Mouse (Mus musculus): ENCODE measurements around the gene Ccdc81. TPM values are rescaled to one million over a fixed set of nuclear protein-coding genes. Genes with fewer than 3 reads are reported as not detected.

The Ccdc81 gene
- polyA plus RNA-seq, 1 experiment from 2014 or later: not detected

DNA sequence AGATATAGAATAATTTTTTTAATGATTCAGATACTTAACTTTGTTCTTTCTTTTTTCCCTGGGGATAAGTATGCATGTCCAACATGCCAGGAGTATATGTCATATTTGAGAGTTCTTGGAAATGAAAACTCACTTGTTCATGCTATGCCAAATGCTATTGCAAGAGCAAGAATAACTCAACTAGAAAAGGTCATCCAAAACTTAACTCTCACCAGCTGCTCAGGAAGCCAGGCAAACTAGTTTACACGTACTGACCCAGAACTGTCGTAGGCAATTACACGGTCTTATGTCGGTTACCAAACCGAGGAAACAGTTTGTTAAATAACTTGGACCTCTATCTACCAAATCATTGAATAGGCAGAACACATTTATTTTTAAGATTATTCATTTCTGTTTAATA, 13.3 kb upstream of the Ccdc81 start:
- WGBS: 96% methylated on average over 5 of the region's 5 CpGs
- H3K27me3 ChIP-seq (replicated peaks; ENCODE audit: control insufficient read depth, insufficient read depth, low read length): no peaks in the 10 kb centered on the region
- DNase-seq (ENCODE audit: low spot score): no peak

DNA sequence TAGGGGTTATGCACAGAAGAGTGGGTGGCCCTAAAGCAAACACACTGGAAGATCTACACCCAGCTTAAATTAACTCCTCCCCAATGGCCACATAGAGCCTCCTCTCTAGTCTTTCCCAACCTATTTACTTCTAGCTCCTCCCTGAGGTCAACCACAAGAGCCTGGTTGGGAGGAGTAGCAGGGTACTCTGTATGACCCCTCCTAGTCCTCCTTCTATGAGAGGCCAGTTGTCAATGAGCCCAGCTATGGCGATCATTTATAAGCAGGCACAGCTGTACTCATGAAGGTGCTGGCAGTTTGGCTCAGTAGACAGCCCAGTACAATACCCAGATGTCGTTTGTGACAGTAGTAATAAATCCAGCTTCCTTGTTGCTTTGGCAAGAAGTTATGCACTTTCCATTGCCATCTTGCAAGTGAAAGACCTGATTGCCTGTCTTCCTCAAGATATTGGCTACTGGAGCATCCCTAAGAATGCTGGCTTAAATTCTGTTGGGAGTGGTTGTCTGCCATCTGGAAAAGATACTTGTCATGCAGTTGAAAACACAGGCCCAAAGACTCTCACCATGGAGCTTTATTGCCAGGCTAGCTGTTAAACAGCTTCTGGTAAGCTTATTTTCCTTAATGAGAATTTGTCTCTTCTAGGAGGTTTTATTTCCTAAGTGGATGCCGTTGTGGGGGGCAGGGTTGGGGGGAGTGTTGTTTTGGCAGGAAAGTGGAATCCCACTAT, 10.2 kb upstream of the Ccdc81 start:
- H3K4me3 ChIP-seq (ENCODE audit: low read depth, low read length): no peak overlapping the region
- H3K4me2 ChIP-seq (ENCODE audit: low read length): no peak overlapping the region
- H3K4me1 ChIP-seq (replicated peaks; ENCODE audit: control insufficient read depth, insufficient read depth, low read length): no peaks in the 10 kb centered on the region
- no peak for ATAC-seq (replicated peaks; ENCODE audit: low FRiP score, low TSS enrichment, low read depth)
- H3K9ac ChIP-seq (ENCODE audit: low read length): no peak overlapping the region
- no peak for DNase-seq (ENCODE audit: low spot score)
- WGBS: 80% methylated on average over 3 of the region's 3 CpGs
- no peak overlapping the region for H3K27ac ChIP-seq (ENCODE audit: low read depth)
- H3K36me3 ChIP-seq (ENCODE audit: control insufficient read depth, insufficient read depth, low read length): peaks cover 19% of the 10 kb centered on the region; the same call in 1 of the 2 replicates
- no peaks in the 10 kb centered on the region for H3K9me3 ChIP-seq (ENCODE audit: control insufficient read depth, low read length)
- H3K27me3 ChIP-seq (replicated peaks; ENCODE audit: control insufficient read depth, insufficient read depth, low read length): no peaks in the 10 kb centered on the region

More for the DNA sequence above, 13.3 kb upstream of the Ccdc81 start:
- Histone ChIP-seq H3K27ac (ENCODE audit: low read depth) (no peak overlapping the region), H3K9me3 (ENCODE audit: control insufficient read depth, low read length) (no peaks in the 10 kb centered on the region), H3K9ac (ENCODE audit: low read length) (no peak overlapping the region), H3K4me3 (ENCODE audit: low read depth, low read length) (no peak overlapping the region), H3K4me2 (ENCODE audit: low read length) (no peak overlapping the region), H3K36me3 (ENCODE audit: control insufficient read depth, insufficient read depth, low read length) (peaks cover 33% of the 10 kb centered on the region), H3K4me1 (replicated peaks; ENCODE audit: control insufficient read depth, insufficient read depth, low read length) (no peaks in the 10 kb centered on the region)
- ATAC-seq (replicated peaks; ENCODE audit: low FRiP score, low TSS enrichment, low read depth): no peak

DNA sequence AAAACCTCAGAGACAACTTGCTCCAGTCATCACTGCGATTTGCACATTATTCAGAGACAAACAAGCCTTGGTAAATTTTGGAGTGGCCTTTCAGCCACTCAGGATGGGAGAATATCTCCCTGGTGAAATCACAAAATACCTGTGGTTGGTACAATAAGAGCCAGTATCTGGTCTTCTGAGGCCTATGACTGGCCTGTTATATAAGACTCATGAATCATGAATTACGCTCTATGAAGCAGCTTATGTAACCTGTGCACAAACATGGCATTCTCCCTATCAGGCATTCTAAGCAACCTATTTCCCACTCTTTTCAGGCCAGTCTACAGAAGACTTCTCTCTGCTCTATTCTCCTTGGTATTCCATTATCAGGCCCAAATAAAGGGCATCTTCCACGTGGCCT, 8.9 kb upstream of the Ccdc81 start:
- WGBS: 88% methylated on average over 3 of the region's 3 CpGs
- no peak overlapping the region for H3K4me3 ChIP-seq (ENCODE audit: low read depth, low read length)
- H3K4me1 ChIP-seq (replicated peaks; ENCODE audit: control insufficient read depth, insufficient read depth, low read length): no peaks in the 10 kb centered on the region
- H3K4me2 ChIP-seq (ENCODE audit: low read length): no peak overlapping the region
- ATAC-seq (replicated peaks; ENCODE audit: low FRiP score, low TSS enrichment, low read depth) (no peak), DNase-seq (ENCODE audit: low spot score) (no peak)
- H3K9me3 ChIP-seq (ENCODE audit: control insufficient read depth, low read length): no peaks in the 10 kb centered on the region
- no peaks in the 10 kb centered on the region for H3K27me3 ChIP-seq (replicated peaks; ENCODE audit: control insufficient read depth, insufficient read depth, low read length)
- H3K36me3 ChIP-seq (ENCODE audit: control insufficient read depth, insufficient read depth, low read length): peaks cover 16% of the 10 kb centered on the region; the same call in 1 of the 2 replicates
- no peak overlapping the region for H3K9ac ChIP-seq (ENCODE audit: low read length)
- no peak overlapping the region for H3K27ac ChIP-seq (ENCODE audit: low read depth)

DNA sequence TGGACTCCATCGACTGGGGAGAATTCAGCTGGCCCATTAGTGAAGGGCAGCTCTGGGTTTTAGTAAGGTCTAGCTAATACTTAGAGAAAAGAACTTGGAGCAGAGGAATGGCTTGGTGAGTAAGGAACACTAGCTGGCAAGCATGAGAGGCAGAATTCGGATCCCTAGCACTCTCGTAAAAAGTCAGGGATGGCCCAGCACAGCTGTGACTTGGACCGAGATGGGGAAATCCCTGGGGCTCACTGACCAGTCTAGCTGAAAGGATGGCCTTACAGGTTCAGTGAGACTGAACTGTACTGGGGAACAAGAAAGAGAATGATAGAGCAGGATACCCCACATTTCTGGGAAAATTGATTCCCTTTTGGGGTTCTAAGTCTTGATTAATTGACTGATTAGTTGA, 6.3 kb upstream of the Ccdc81 start:
- no peak overlapping the region for H3K27ac ChIP-seq (ENCODE audit: low read depth)
- H3K36me3 ChIP-seq (ENCODE audit: control insufficient read depth, insufficient read depth, low read length): no peaks in the 10 kb centered on the region
- H3K9me3 ChIP-seq (ENCODE audit: control insufficient read depth, low read length): no peaks in the 10 kb centered on the region
- no peaks in the 10 kb centered on the region for H3K4me1 ChIP-seq (replicated peaks; ENCODE audit: control insufficient read depth, insufficient read depth, low read length)
- 79% methylated on average over 4 of the region's 4 CpGs for WGBS
- no peak overlapping the region for H3K9ac ChIP-seq (ENCODE audit: low read length)
- ATAC-seq (replicated peaks; ENCODE audit: low FRiP score, low TSS enrichment, low read depth) (no peak), DNase-seq (ENCODE audit: low spot score) (no peak)
- H3K4me3 ChIP-seq (ENCODE audit: low read depth, low read length): no peak overlapping the region
- no peak overlapping the region for H3K4me2 ChIP-seq (ENCODE audit: low read length)
- no peaks in the 10 kb centered on the region for H3K27me3 ChIP-seq (replicated peaks; ENCODE audit: control insufficient read depth, insufficient read depth, low read length)

DNA sequence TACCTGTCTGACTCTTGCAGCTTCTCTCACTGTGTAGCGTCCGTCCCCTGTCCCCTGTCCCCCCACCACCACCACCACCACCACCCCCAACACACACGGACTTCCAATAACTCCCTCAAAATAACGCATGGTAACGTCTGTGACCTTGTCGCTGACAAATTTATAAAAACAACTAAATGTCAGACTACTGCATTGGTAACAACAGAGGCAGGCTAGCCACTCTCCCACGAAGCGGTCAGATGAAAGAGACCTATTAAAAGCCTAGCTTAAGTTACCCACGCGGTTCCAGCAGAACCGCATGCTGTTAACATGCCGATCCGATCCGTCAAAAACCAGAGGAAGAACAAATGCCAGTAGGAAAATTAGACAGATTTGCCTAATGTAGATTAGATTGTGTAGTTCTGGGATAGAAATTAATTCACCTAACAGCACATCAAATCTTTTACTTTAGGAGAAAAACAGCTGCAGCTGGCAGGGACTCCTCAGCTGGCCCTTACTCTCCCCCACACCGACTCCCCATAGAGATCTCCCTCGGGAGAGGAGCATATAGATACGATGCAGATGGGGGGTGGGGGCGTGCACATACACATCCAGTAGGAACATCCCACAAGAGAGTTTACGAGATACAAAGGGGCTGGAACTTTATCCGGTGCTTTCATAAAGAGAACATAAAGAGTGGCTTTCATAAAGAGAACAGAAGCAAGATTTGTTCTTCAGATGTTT, 5.6 kb upstream of the Ccdc81 start:
- no peak for ATAC-seq (replicated peaks; ENCODE audit: low FRiP score, low TSS enrichment, low read depth)
- H3K4me3 ChIP-seq (ENCODE audit: low read depth, low read length): no peak overlapping the region
- DNase-seq (ENCODE audit: low spot score): no peak
- H3K4me1 ChIP-seq (replicated peaks; ENCODE audit: control insufficient read depth, insufficient read depth, low read length): no peaks in the 10 kb centered on the region
- no peaks in the 10 kb centered on the region for H3K36me3 ChIP-seq (ENCODE audit: control insufficient read depth, insufficient read depth, low read length)
- H3K27me3 ChIP-seq (replicated peaks; ENCODE audit: control insufficient read depth, insufficient read depth, low read length): no peaks in the 10 kb centered on the region
- no peak overlapping the region for H3K9ac ChIP-seq (ENCODE audit: low read length)
- H3K27ac ChIP-seq (ENCODE audit: low read depth): no peak overlapping the region
- 75% methylated on average over 20 of the region's 20 CpGs for WGBS
- H3K4me2 ChIP-seq (ENCODE audit: low read length): no peak overlapping the region
- H3K9me3 ChIP-seq (ENCODE audit: control insufficient read depth, low read length): no peaks in the 10 kb centered on the region

DNA sequence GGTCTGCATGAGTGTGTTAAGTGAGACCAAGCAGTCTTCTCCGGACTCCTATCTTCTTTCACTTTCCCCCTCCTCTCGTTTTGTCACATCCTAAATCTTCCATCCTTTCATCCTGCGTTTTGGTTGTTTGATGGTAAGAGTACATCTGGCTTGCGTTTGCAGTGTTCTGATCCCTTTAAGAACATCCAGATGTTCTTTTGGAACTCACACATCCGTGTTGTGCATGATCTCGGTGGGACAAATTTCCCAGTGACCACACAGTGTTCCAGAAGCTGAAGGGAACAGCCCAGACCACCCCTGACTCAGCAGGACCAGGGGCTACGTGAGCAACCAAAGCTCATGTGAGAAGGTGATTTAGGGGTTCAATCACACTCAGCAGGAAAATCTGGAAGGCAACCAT, 5.0 kb upstream of the Ccdc81 start:
- no peaks in the 10 kb centered on the region for H3K36me3 ChIP-seq (ENCODE audit: control insufficient read depth, insufficient read depth, low read length)
- H3K9me3 ChIP-seq (ENCODE audit: control insufficient read depth, low read length): no peaks in the 10 kb centered on the region
- no peak overlapping the region for H3K27ac ChIP-seq (ENCODE audit: low read depth)
- no peaks in the 10 kb centered on the region for H3K27me3 ChIP-seq (replicated peaks; ENCODE audit: control insufficient read depth, insufficient read depth, low read length)
- WGBS: 48% methylated on average over 7 of the region's 7 CpGs
- no peaks in the 10 kb centered on the region for H3K4me1 ChIP-seq (replicated peaks; ENCODE audit: control insufficient read depth, insufficient read depth, low read length)
- ATAC-seq (replicated peaks; ENCODE audit: low FRiP score, low TSS enrichment, low read depth) (no peak), DNase-seq (ENCODE audit: low spot score) (no peak)
- no peak overlapping the region for H3K4me2 ChIP-seq (ENCODE audit: low read length)
- H3K4me3 ChIP-seq (ENCODE audit: low read depth, low read length): no peak overlapping the region
- no peak overlapping the region for H3K9ac ChIP-seq (ENCODE audit: low read length)

DNA sequence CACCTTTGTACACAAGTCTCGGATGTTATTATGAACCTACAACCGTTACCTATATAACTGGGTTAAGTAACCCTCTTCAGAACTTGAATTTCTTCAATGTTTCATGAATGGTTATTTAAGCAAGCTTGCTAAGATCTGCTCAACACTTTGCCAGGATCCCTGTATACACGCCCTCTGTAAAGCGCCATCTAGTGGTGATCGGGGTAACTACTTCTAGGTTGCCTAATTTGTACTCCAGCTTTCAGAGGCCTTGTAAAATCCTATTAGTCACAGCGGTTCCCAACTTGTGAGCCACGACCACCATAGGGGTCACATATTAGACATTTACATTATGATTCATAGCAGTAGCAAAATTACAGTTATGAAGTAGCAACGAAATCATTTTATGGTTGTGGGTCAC, 4.5 kb upstream of the Ccdc81 start:
- H3K4me2 ChIP-seq (ENCODE audit: low read length): no peak overlapping the region
- no peak for ATAC-seq (replicated peaks; ENCODE audit: low FRiP score, low TSS enrichment, low read depth)
- H3K36me3 ChIP-seq (ENCODE audit: control insufficient read depth, insufficient read depth, low read length): no peaks in the 10 kb centered on the region
- WGBS: 22% methylated on average over 8 of the region's 8 CpGs
- no peaks in the 10 kb centered on the region for H3K27me3 ChIP-seq (replicated peaks; ENCODE audit: control insufficient read depth, insufficient read depth, low read length)
- peak; percentile 87 for DNase-seq (ENCODE audit: low spot score)
- no peaks in the 10 kb centered on the region for H3K4me1 ChIP-seq (replicated peaks; ENCODE audit: control insufficient read depth, insufficient read depth, low read length)
- H3K9me3 ChIP-seq (ENCODE audit: control insufficient read depth, low read length): no peaks in the 10 kb centered on the region
- no peak overlapping the region for H3K9ac ChIP-seq (ENCODE audit: low read length)
- no peak overlapping the region for H3K4me3 ChIP-seq (ENCODE audit: low read depth, low read length)
- no peak overlapping the region for H3K27ac ChIP-seq (ENCODE audit: low read depth)

DNA sequence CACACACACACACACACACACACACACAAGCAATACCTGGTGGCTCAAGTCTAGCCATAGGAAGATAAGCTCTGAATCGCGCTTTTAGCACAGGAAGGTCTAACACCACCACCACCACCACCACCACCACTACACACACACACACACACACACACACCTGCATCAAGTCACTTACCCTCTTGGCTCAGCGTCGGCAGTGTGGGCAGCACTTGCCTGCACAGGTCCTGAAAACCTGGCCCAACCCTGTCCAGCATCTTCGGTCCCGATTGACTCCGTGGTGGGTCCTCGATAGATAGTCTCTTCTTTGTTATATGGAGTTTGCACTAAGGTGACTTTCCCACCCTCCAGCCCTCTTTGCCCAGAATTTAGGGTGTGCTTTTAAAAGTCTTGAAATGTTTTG, 422 bp downstream of the Ccdc81 start:
- H3K4me2 ChIP-seq (ENCODE audit: low read length): peak overlapping the region; percentile 36; the same call in 1 of the 2 replicates
- 77% methylated on average over 8 of the region's 8 CpGs for WGBS

DNA sequence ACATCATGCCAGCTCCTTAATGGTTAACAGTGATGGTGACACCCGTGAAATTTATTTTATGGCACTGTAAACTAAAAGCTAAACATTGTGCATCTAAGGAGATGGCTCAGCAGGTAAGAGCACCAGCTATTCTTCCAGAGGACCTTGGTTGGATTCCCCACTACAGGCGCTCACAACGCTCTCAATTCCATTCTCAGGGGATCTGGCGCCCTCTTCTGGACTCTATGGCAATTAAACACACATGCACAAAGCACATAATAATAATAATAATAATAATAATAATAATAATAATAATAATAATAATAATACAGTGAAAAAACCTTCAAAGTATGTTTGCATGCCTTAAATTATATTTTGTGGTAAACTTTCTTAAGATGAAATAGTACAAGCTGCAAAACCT, 11.6 kb downstream of the Ccdc81 start:
- no peak overlapping the region for H3K4me3 ChIP-seq (ENCODE audit: low read depth, low read length)
- 33% methylated on average over 4 of the region's 4 CpGs for WGBS
- H3K27ac ChIP-seq (ENCODE audit: low read depth): no peak overlapping the region
- H3K9ac ChIP-seq (ENCODE audit: low read length): no peak overlapping the region
- no peak for DNase-seq (ENCODE audit: low spot score)
- no peaks in the 10 kb centered on the region for H3K27me3 ChIP-seq (replicated peaks; ENCODE audit: control insufficient read depth, insufficient read depth, low read length)
- H3K36me3 ChIP-seq (ENCODE audit: control insufficient read depth, insufficient read depth, low read length): no peaks in the 10 kb centered on the region
- H3K9me3 ChIP-seq (ENCODE audit: control insufficient read depth, low read length): no peaks in the 10 kb centered on the region
- H3K4me2 ChIP-seq (ENCODE audit: low read length): no peak overlapping the region
- ATAC-seq (replicated peaks; ENCODE audit: low FRiP score, low TSS enrichment, low read depth): no peak
- no peaks in the 10 kb centered on the region for H3K4me1 ChIP-seq (replicated peaks; ENCODE audit: control insufficient read depth, insufficient read depth, low read length)

More for the DNA sequence above, 422 bp downstream of the Ccdc81 start:
- Histone ChIP-seq H3K9ac (ENCODE audit: low read length) (no peak overlapping the region), H3K4me1 (replicated peaks; ENCODE audit: control insufficient read depth, insufficient read depth, low read length) (no peaks in the 10 kb centered on the region), H3K4me3 (ENCODE audit: low read depth, low read length) (no peak overlapping the region), H3K36me3 (ENCODE audit: control insufficient read depth, insufficient read depth, low read length) (no peaks in the 10 kb centered on the region), H3K27me3 (replicated peaks; ENCODE audit: control insufficient read depth, insufficient read depth, low read length) (no peaks in the 10 kb centered on the region), H3K27ac (ENCODE audit: low read depth) (no peak overlapping the region), H3K9me3 (ENCODE audit: control insufficient read depth, low read length) (no peaks in the 10 kb centered on the region)
- no peak for DNase-seq (ENCODE audit: low spot score)
- no peak for ATAC-seq (replicated peaks; ENCODE audit: low FRiP score, low TSS enrichment, low read depth)

Data from intestine, embryonic 14.5 days (tissue).